Mouse (Mus musculus) liver, adult 2 months (tissue): ENCODE data around the gene Mroh3.

Experiments
- CTCF ChIP-seq: fragments of 200-500 bp; IDR thresholded peaks from 2 replicates; pipeline ENCODE4 v1.5.1; 2011; ENCODE audit warnings: low read depth, low read length, control low read depth
- POLR2A ChIP-seq: fragments of 200-500 bp; IDR thresholded peaks from 2 replicates; pipeline ENCODE4 v1.6.1; 2011; ENCODE audit warnings: low read length, control low read depth; ENCODE audit not compliant: insufficient read depth; ENCODE audit errors: extremely low read depth

GRCm38 (mm10) chr1:136255657-136256056 lies 43.0 kb upstream of the Mroh3 start:
- TF ChIP-seq CTCF (no peak), POLR2A (no peak)
